Mouse (Mus musculus): ENCODE data around the gene Ppm1g.

DNA sequence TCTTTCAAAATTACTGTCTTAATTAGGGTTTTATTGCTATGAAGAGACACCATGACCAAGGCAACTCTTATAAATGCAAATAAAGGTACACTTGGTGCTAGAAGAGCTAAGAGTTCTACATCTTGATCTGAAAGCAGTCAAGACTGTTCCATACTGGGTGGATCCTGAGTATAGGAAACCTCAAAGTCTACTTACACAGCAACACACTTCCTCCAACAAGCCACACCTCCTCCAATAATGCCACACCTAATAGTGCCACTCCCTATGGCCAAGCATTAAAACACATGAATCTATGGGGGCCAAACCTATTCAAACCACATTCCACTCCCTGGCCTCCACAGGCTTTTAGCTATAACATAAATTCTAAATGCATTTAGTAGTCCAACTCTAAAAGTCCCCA, 58.0 kb downstream of the Ppm1g start:
- no peak for TF ChIP-seq CTCF (IDR thresholded peaks at IDR 0.05; ENCODE audit: insufficient read depth, low read depth, low read length)
- no peak for TF ChIP-seq POLR2A (IDR thresholded peaks at IDR 0.05; ENCODE audit: insufficient read depth, low read depth, low read length)
